Mouse (Mus musculus) C3H10T1/2 (cell line): ENCODE data around the gene Tmem60. TPM values are rescaled to one million over a fixed set of nuclear protein-coding genes. Genes with fewer than 3 reads are reported as not detected.

Experiments
- polyA plus RNA-seq, 2 experiments: library from polyadenylated mRNA; unstranded; fragments of >200 nt; fragmentation: generic; extraction: Trizol; gene quantifications; one replicate each; pipeline ENCODE4 v1.2.1; 2012; ENCODE audit warnings: missing spikeins in 2 of 2

The Tmem60 gene
- polyA plus RNA-seq = 10 to 100 TPM in 1 of 2 experiments, 1 to 10 TPM in 1; 4.0 to 14.1 TPM

GRCm38 (mm10) chr5:20881915-20882800, at the start of gene Tmem60, which contains the start of gene Phtf2:
Gene Tmem60 (plus strand): TSS chr5:20882191.
Gene Phtf2 (minus strand): TSS chr5:20882124.

Other genes with a start within 250 kb of the Tmem60 start
- under 1 TPM; 0.07 to 0.45 TPM for gene Phtf2, start 67 bp upstream of the Tmem60 start, polyA plus RNA-seq
- gene Rsbn1l, start 74.2 kb downstream of the Tmem60 start, polyA plus RNA-seq = 1 to 10 TPM in 1 of 2 experiments, under 1 TPM in 1; 0.54 to 1.8 TPM
- 1 to 10 TPM; 1.8 to 5.4 TPM for gene Ptpn12, start 173.7 kb downstream of the Tmem60 start, polyA plus RNA-seq